Mouse (Mus musculus) fat pad, adult 2 months (tissue): ENCODE measurements at regions not wholly inside any gene's neighbourhood (a gene's known extent, or its start where the extent isn't known, plus 50 kb on each side); places are given as distances from the start of the nearest gene placed in this dataset.
"Not testable (repeated sequence)": the region's sequence is repeated elsewhere in the genome, so short reads cannot be mapped to it uniquely, and the experiment has no call there.

Experiments used
- DNase-seq: peaks from one replicate; pipeline ENCODE4 v3.0.0-alpha.2; 2011; ENCODE audit warnings: low read depth, low spot score; ENCODE audit errors: extremely low read depth

GRCm38 (mm10) chr12:115119134-115119826 is 928.2 kb upstream of the Zfp386 start:
- not testable (repeated sequence) for DNase-seq

GRCm38 (mm10) chr12:115121259-115121658 is 926.3 kb upstream of the Zfp386 start:
- DNase-seq, result no peak

- no peak for DNase-seq
These were observed 925.6 kb upstream of the Zfp386 start for GRCm38 (mm10) chr12:115121899-115122298.

GRCm38 (mm10) chr12:115132930-115133329 is 914.6 kb upstream of the Zfp386 start:
- DNase-seq, result not testable (repeated sequence)

GRCm38 (mm10) chr12:115145407-115145806 is 902.1 kb upstream of the Zfp386 start:
- not testable (repeated sequence) for DNase-seq

- DNase-seq, result not testable (repeated sequence)
These were observed 901.1 kb upstream of the Zfp386 start for GRCm38 (mm10) chr12:115146471-115146870.

GRCm38 (mm10) chr12:115151967-115152366 is 895.6 kb upstream of the Zfp386 start:
- not testable (repeated sequence) for DNase-seq

GRCm38 (mm10) chr12:115158231-115158630 is 889.3 kb upstream of the Zfp386 start:
- not testable (repeated sequence) for DNase-seq

GRCm38 (mm10) chr12:115158717-115159232 is 888.7 kb upstream of the Zfp386 start:
- DNase-seq, result not testable (repeated sequence)

GRCm38 (mm10) chr12:115165499-115165898 is 882.0 kb upstream of the Zfp386 start:
- DNase-seq, result not testable (repeated sequence)

GRCm38 (mm10) chr12:115166006-115166405 is 881.5 kb upstream of the Zfp386 start:
- DNase-seq, result not testable (repeated sequence)

- DNase-seq, result no peak
These were observed 853.9 kb upstream of the Zfp386 start for GRCm38 (mm10) chr12:115193482-115194103.

GRCm38 (mm10) chr12:115197322-115198117 is 850.0 kb upstream of the Zfp386 start:
- no peak for DNase-seq

- not testable (repeated sequence) for DNase-seq
These were observed 839.6 kb upstream of the Zfp386 start for GRCm38 (mm10) chr12:115207833-115208448.

- no peak for DNase-seq
These were observed 824.9 kb upstream of the Zfp386 start for GRCm38 (mm10) chr12:115222671-115223070.

GRCm38 (mm10) chr12:115229965-115230364 is 817.6 kb upstream of the Zfp386 start:
- no peak for DNase-seq

- DNase-seq, result not testable (repeated sequence)
These were observed 804.9 kb upstream of the Zfp386 start for GRCm38 (mm10) chr12:115242661-115243060.

GRCm38 (mm10) chr12:115247298-115247697 is 800.2 kb upstream of the Zfp386 start:
- DNase-seq, result not testable (repeated sequence)

- no peak for DNase-seq
These were observed 789.7 kb upstream of the Zfp386 start for GRCm38 (mm10) chr12:115257802-115258201.

GRCm38 (mm10) chr12:115258744-115259143 is 788.8 kb upstream of the Zfp386 start:
- no peak for DNase-seq

GRCm38 (mm10) chr12:115262431-115262830 is 785.1 kb upstream of the Zfp386 start:
- not testable (repeated sequence) for DNase-seq
